Mouse (Mus musculus) liver, postnatal 0 days (tissue): ENCODE data around the gene Galr2. TPM values are rescaled to one million over a fixed set of nuclear protein-coding genes. Genes with fewer than 3 reads are reported as not detected.
A peak's percentile ranks its signal among the peaks of the same experiment; 100 is the strongest.

Experiments
- ATAC-seq: fragments of 200-750 bp; cut with Nextera tagmentation; 2 replicates; pipeline ENCODE4 v1.8.0; 2017; ENCODE audit warnings: mild to moderate bottlenecking, moderate library complexity
- DNase-seq: peaks from one replicate; pipeline ENCODE4 v3.0.0-alpha.2; 2016
- H3K27ac ChIP-seq: fragments of 300-500 bp; sonication (generic); 2 replicates; pipeline ENCODE4 v1.5.1; 2014; ENCODE audit warnings: antibody characterized with exemption, moderate library complexity, mild to moderate bottlenecking, low read depth
- H3K27me3 ChIP-seq: fragments of 300-500 bp; sonication (generic); 2 replicates; pipeline ENCODE4 v1.6.1; 2014; ENCODE audit warnings: low read length, control low read depth, mixed read lengths; ENCODE audit not compliant: insufficient read depth
- H3K36me3 ChIP-seq: fragments of 300-500 bp; sonication (generic); replicated peaks from 2 replicates; pipeline ENCODE4 v1.6.1; 2014; ENCODE audit warnings: mild to moderate bottlenecking, control low read depth, low read length, moderate library complexity, mixed read lengths; ENCODE audit not compliant: insufficient read depth
- H3K4me1 ChIP-seq: fragments of 300-500 bp; sonication (generic); 2 replicates; pipeline ENCODE4 v1.6.1; 2014; ENCODE audit warnings: antibody characterized with exemption, mild to moderate bottlenecking, control low read depth; ENCODE audit not compliant: insufficient read depth
- H3K4me2 ChIP-seq: fragments of 300-500 bp; sonication (generic); 2 replicates; pipeline ENCODE4 v1.6.1; 2014; ENCODE audit warnings: low read depth, mild to moderate bottlenecking, low read length, moderate library complexity, mixed read lengths
- H3K4me3 ChIP-seq: fragments of 300-500 bp; sonication (generic); 2 replicates; pipeline ENCODE4 v1.5.1; 2014; ENCODE audit warnings: low read depth, low read length
- H3K9ac ChIP-seq: fragments of 300-500 bp; sonication (generic); replicated peaks from 2 replicates; pipeline ENCODE4 v1.6.1; 2014; ENCODE audit warnings: mild to moderate bottlenecking, moderate library complexity
- H3K9me3 ChIP-seq: fragments of 300-500 bp; sonication (generic); 2 replicates; pipeline ENCODE4 v1.6.1; 2016; ENCODE audit warnings: mild to moderate bottlenecking, control low read depth, low read length, mixed read lengths
- CTCF ChIP-seq: sonication (generic); IDR thresholded peaks from 2 replicates; pipeline ENCODE4 v1.5.1; 2016; ENCODE audit warnings: antibody characterized with exemption, low read depth
- EP300 ChIP-seq: IDR thresholded peaks from 2 replicates; pipeline ENCODE4 v1.6.1; 2016; ENCODE audit warnings: antibody characterized with exemption, low read depth, mild to moderate bottlenecking
- WGBS: fragments of 180-500 bp; shearing (Covaris S2); extraction: QIAGEN DNeasy Blood & Tissue Kit; methylation state at CpG from one replicate; pipeline ENCODE4 v1.1.7; 2014; ENCODE audit not compliant: insufficient replicate concordance; 5-methylcytosine and 5-hydroxymethylcytosine counted together
- polyA plus RNA-seq: library from polyadenylated mRNA; unstranded; fragments of >200 nt; fragmentation: Nextera tagmentation; extraction: Ambion mirVana; gene quantifications from 2 replicates; pipeline ENCODE4 v1.2.1, GENCODE M21; 2015

Galr2 gene
- polyA plus RNA-seq, 1 experiment from 2014 or later: not detected

- TF ChIP-seq EP300: no peak
- no peak for TF ChIP-seq CTCF
- DNase-seq: no peak
- H3K4me1 ChIP-seq: peaks cover 6% of the 10 kb centered on the region; the same call in 1 of the 2 replicates
- H3K9ac ChIP-seq: no peak overlapping the region
- WGBS: 50% methylated on average over 8 of the region's 8 CpGs
- peaks cover 30% of the 10 kb centered on the region for H3K36me3 ChIP-seq
- ATAC-seq: no peak
- H3K4me2 ChIP-seq: no peak overlapping the region
- no peak overlapping the region for H3K27ac ChIP-seq
- H3K9me3 ChIP-seq: no peaks in the 10 kb centered on the region
- H3K4me3 ChIP-seq: no peak overlapping the region
- H3K27me3 ChIP-seq: no peaks in the 10 kb centered on the region
Observed at GRCm38 (mm10) chr11:116290556-116290955, 9.8 kb downstream of the Galr2 start.

- H3K27me3 ChIP-seq: no peaks in the 10 kb centered on the region
- no peak overlapping the region for H3K27ac ChIP-seq
- 85% methylated on average over 13 of the region's 13 CpGs for WGBS
- no peak overlapping the region for H3K4me3 ChIP-seq
- no peak overlapping the region for H3K4me2 ChIP-seq
- ATAC-seq (no peak), DNase-seq (no peak)
- no peak for TF ChIP-seq EP300
- TF ChIP-seq CTCF: no peak
- no peaks in the 10 kb centered on the region for H3K9me3 ChIP-seq
- H3K36me3 ChIP-seq: peaks cover 33% of the 10 kb centered on the region
- peaks cover 6% of the 10 kb centered on the region; the same call in 1 of the 2 replicates for H3K4me1 ChIP-seq
- H3K9ac ChIP-seq: no peak overlapping the region
Observed at GRCm38 (mm10) chr11:116292401-116292800, 11.7 kb downstream of the Galr2 start.

GRCm38 (mm10) chr11:116293538-116294137, 12.9 kb downstream of the Galr2 start:
- no peak for ATAC-seq
- WGBS: 82% methylated on average over 12 of the region's 12 CpGs
- H3K4me3 ChIP-seq: no peak overlapping the region
- peaks cover 36% of the 10 kb centered on the region for H3K36me3 ChIP-seq
- H3K9ac ChIP-seq: no peak overlapping the region
- TF ChIP-seq EP300 (no peak), CTCF (no peak)
- DNase-seq: no peak
- H3K27ac ChIP-seq: no peak overlapping the region
- H3K9me3 ChIP-seq: no peaks in the 10 kb centered on the region
- peaks cover 6% of the 10 kb centered on the region; the same call in 1 of the 2 replicates for H3K4me1 ChIP-seq
- H3K4me2 ChIP-seq: no peak overlapping the region
- H3K27me3 ChIP-seq: no peaks in the 10 kb centered on the region

GRCm38 (mm10) chr11:116294319-116294718, 13.6 kb downstream of the Galr2 start:
- TF ChIP-seq CTCF: peak; percentile 86
- no peak for TF ChIP-seq EP300
- Histone ChIP-seq H3K9me3 (no peaks in the 10 kb centered on the region), H3K27me3 (no peaks in the 10 kb centered on the region), H3K36me3 (peaks cover 39% of the 10 kb centered on the region), H3K4me1 (peaks cover 6% of the 10 kb centered on the region; the same call in 1 of the 2 replicates), H3K27ac (no peak overlapping the region), H3K9ac (no peak overlapping the region), H3K4me2 (no peak overlapping the region), H3K4me3 (no peak overlapping the region)
- ATAC-seq (peak; percentile 49; the same call in 1 of the 2 replicates), DNase-seq (peak; percentile 70)
- WGBS: 41% methylated on average over 5 of the region's 5 CpGs

GRCm38 (mm10) chr11:116296191-116296734, 15.5 kb downstream of the Galr2 start:
- DNase-seq (no peak), ATAC-seq (no peak)
- Histone ChIP-seq H3K4me2 (no peak overlapping the region), H3K9ac (no peak overlapping the region), H3K36me3 (peaks cover 46% of the 10 kb centered on the region), H3K27ac (no peak overlapping the region), H3K4me3 (no peak overlapping the region), H3K9me3 (no peaks in the 10 kb centered on the region), H3K27me3 (no peaks in the 10 kb centered on the region), H3K4me1 (no peaks in the 10 kb centered on the region)
- TF ChIP-seq CTCF: no peak
- no peak for TF ChIP-seq EP300
- 84% methylated on average over 8 of the region's 8 CpGs for WGBS

GRCm38 (mm10) chr11:116297017-116297416, 16.3 kb downstream of the Galr2 start:
- ATAC-seq (no peak), DNase-seq (no peak)
- 69% methylated on average over 3 of the region's 3 CpGs for WGBS
- Histone ChIP-seq H3K4me3 (no peak overlapping the region), H3K4me1 (no peaks in the 10 kb centered on the region), H3K9ac (no peak overlapping the region), H3K27ac (no peak overlapping the region), H3K9me3 (no peaks in the 10 kb centered on the region), H3K27me3 (no peaks in the 10 kb centered on the region), H3K36me3 (peaks cover 46% of the 10 kb centered on the region), H3K4me2 (no peak overlapping the region)
- no peak for TF ChIP-seq CTCF
- no peak for TF ChIP-seq EP300
